In genomic region chr15:77257437-77258229, GRCm38 (mm10) we compare ENCODE assay signal across 7 mouse cellular contexts. TPM values are rescaled to one million over a fixed set of nuclear protein-coding genes. Genes with fewer than 3 reads are reported as not detected.
A peak's percentile ranks its signal among the peaks of the same experiment; 100 is the strongest.
DNase-seq lines count a peak whose midpoint lies in the region; ATAC-seq and TF ChIP-seq lines count a peak whose summit lies in the region.

No protein-coding gene starts in this region.

- no peaks in the 10 kb centered on the region for H3K27me3 ChIP-seq in Patski
- H3K27me3 ChIP-seq in forebrain, embryonic 14.5 days (replicated peaks; ENCODE audit: control insufficient read depth, insufficient read depth, low read length), result no peaks in the 10 kb centered on the region
- no peaks in the 10 kb centered on the region for H3K27me3 ChIP-seq in heart, postnatal 0 days (ENCODE audit: control insufficient read depth, insufficient read depth, low read length)
- no peaks in the 10 kb centered on the region for H3K27me3 ChIP-seq in lung, embryonic 16.5 days (ENCODE audit: control insufficient read depth, insufficient read depth, low read depth, low read length)

- no peak for ATAC-seq in Patski
- peak; percentile 48; the same call in 1 of the 2 replicates for ATAC-seq in forebrain, embryonic 14.5 days
- peak; percentile 68 for ATAC-seq in heart, postnatal 0 days (ENCODE audit: insufficient read depth, low read depth)
- ATAC-seq in lung, embryonic 16.5 days (ENCODE audit: low read depth), result peak; percentile 69; the same call in 1 of the 2 replicates

- POLR2A ChIA-PET in Patski (lab: Charles Lee), result interaction anchor here (0.7 kb wide), 1 partner anchor 9 kb away, joined by 5 read pairs; no protein-coding TSS in a partner anchor

- CTCF ChIA-PET in Patski (lab: Charles Lee), result interaction anchor here (0.8 to 2.4 kb wide), 5 partner anchors 10 to 79 kb away, joined by 3 to 8 read pairs (median 3); no protein-coding TSS in a partner anchor

- in situ Hi-C loops in Patski (cut with MboI; ENCODE audit: low pct_unique_long_range_greater_than_20kb), result no loop called here

- DNase-seq in Patski (ENCODE audit: low read depth, low spot score), result no peak
- peak; percentile 31 for DNase-seq in forebrain, embryonic 14.5 days (ENCODE audit: low spot score)
- peak; percentile 81 for DNase-seq in heart, postnatal 0 days (ENCODE audit: low spot score)
- DNase-seq in kidney, postnatal 25 days, result peak; percentile 71 to 72
- DNase-seq in right cerebral cortex, postnatal 36 days (ENCODE audit: low spot score in 2 of 2), result peak; percentile 64 to 74

- no peak for TF ChIP-seq EP300 in heart, postnatal 0 days (IDR thresholded peaks at IDR 0.05; ENCODE audit: low read depth)

- peak; percentile 83 for TF ChIP-seq CTCF in Patski (IDR thresholded peaks at IDR 0.05)
- peak; percentile 69 for TF ChIP-seq CTCF in heart, postnatal 0 days (IDR thresholded peaks at IDR 0.05; ENCODE audit: low read depth)

- H3K4me1 ChIP-seq in brown adipose tissue, adult 24 weeks (ENCODE audit: control insufficient read depth, insufficient read depth, insufficient read length, low read length), result peaks cover 19% of the 10 kb centered on the region
- H3K4me1 ChIP-seq in forebrain, embryonic 14.5 days (ENCODE audit: control insufficient read depth, insufficient read depth, low read length), result peaks cover 17% of the 10 kb centered on the region
- H3K4me1 ChIP-seq in heart, postnatal 0 days (ENCODE audit: control insufficient read depth, insufficient read depth), result peaks cover 34% of the 10 kb centered on the region
- peaks cover 20% of the 10 kb centered on the region for H3K4me1 ChIP-seq in lung, embryonic 16.5 days (replicated peaks; ENCODE audit: control insufficient read depth, insufficient read depth, low read length)

- no peak overlapping the region for H3K4me3 ChIP-seq in brown adipose tissue, adult 24 weeks (ENCODE audit: insufficient read depth, low read depth, low read length)
- H3K4me3 ChIP-seq in forebrain, embryonic 14.5 days (ENCODE audit: low read depth, low read length), result no peak overlapping the region
- H3K4me3 ChIP-seq in heart, postnatal 0 days (ENCODE audit: low read depth, low read length), result no peak overlapping the region
- no peak overlapping the region for H3K4me3 ChIP-seq in lung, embryonic 16.5 days (ENCODE audit: low read length)

- 30% methylated on average over 6 of the region's 6 CpGs for WGBS in forebrain, embryonic 14.5 days
- 19% methylated on average over 6 of the region's 6 CpGs for WGBS in heart, postnatal 0 days
- WGBS in lung, embryonic 16.5 days, result 18% methylated on average over 6 of the region's 6 CpGs

- H3K36me3 ChIP-seq in forebrain, embryonic 14.5 days (ENCODE audit: control insufficient read depth, insufficient read depth, low read length), result no peaks in the 10 kb centered on the region
- H3K36me3 ChIP-seq in heart, postnatal 0 days (replicated peaks; ENCODE audit: control insufficient read depth, insufficient read depth, low read length), result no peaks in the 10 kb centered on the region
- no peaks in the 10 kb centered on the region for H3K36me3 ChIP-seq in lung, embryonic 16.5 days (ENCODE audit: control insufficient read depth, insufficient read depth, low read length)

- H3K4me2 ChIP-seq in forebrain, embryonic 14.5 days (ENCODE audit: low read length), result no peak overlapping the region
- 0 out of 2 replicates have a peak overlapping the region, but pooled peaks have one; percentile 22 for H3K4me2 ChIP-seq in heart, postnatal 0 days (ENCODE audit: low read depth, low read length)
- no peak overlapping the region for H3K4me2 ChIP-seq in lung, embryonic 16.5 days (ENCODE audit: low read depth, low read length)

- H3K27ac ChIP-seq in brown adipose tissue, adult 24 weeks (replicated peaks; ENCODE audit: low read depth, low read length), result peak overlapping the region; percentile 58
- H3K27ac ChIP-seq in forebrain, embryonic 14.5 days (ENCODE audit: low read depth, low read length), result no peak overlapping the region
- H3K27ac ChIP-seq in heart, postnatal 0 days (ENCODE audit: low read depth), result peak overlapping the region; percentile 62
- H3K27ac ChIP-seq in lung, embryonic 16.5 days (ENCODE audit: low read length), result 0 out of 2 replicates have a peak overlapping the region, but pooled peaks have one; percentile 9

- no peaks in the 10 kb centered on the region for H3K9me3 ChIP-seq in forebrain, embryonic 14.5 days (replicated peaks; ENCODE audit: control insufficient read depth, low read length)
- no peaks in the 10 kb centered on the region for H3K9me3 ChIP-seq in heart, postnatal 0 days (replicated peaks; ENCODE audit: control insufficient read depth, low read length)
- H3K9me3 ChIP-seq in lung, embryonic 16.5 days (ENCODE audit: control insufficient read depth, low read length), result no peaks in the 10 kb centered on the region

- H3K9ac ChIP-seq in forebrain, embryonic 14.5 days (ENCODE audit: low read length), result no peak overlapping the region
- H3K9ac ChIP-seq in heart, postnatal 0 days (replicated peaks; ENCODE audit: low read depth, low read length), result no peak overlapping the region
- H3K9ac ChIP-seq in lung, embryonic 16.5 days (ENCODE audit: low read length), result no peak overlapping the region

RNA-seq across cellular contexts. Expression of gene Rbfox2, which starts 49.2 kb away (rescaled TPM):
- polyA plus RNA-seq in Patski (2021), result 53.2 TPM
- polyA plus RNA-seq in brown adipose tissue, adult 24 weeks (2012; ENCODE audit: insufficient read depth, insufficient read length, missing spikeins), result 23.6 and 30.5 TPM in 2 replicates
- polyA plus RNA-seq in forebrain, embryonic 14.5 days (2014; fragmentation: Nextera tagmentation; extraction: Ambion mirVana), result 186 and 229 TPM in 2 replicates
- 143 and 151 TPM in 2 replicates for total RNA-seq in heart, postnatal 0 days (2014; rRNA removed; ENCODE audit: low replicate concordance)
- 47.6 and 49.1 TPM in 2 replicates for polyA plus RNA-seq in heart, postnatal 0 days (2015; fragmentation: Nextera tagmentation; extraction: Ambion mirVana)
- polyA plus RNA-seq in lung, embryonic 16.5 days (2015; fragmentation: Nextera tagmentation; extraction: Ambion mirVana), result 39.1 and 41.9 TPM in 2 replicates
